Mouse (Mus musculus): ENCODE data around the gene Itgav. TPM values are rescaled to one million over a fixed set of nuclear protein-coding genes. Genes with fewer than 3 reads are reported as not detected.

The Itgav gene
- total and polyA plus RNA-seq, 3 experiments: 6.5 to 7.2 TPM; not detected in 1

GRCm38 (mm10) chr2:83853423-83853822, 129.2 kb downstream of the Itgav start:
- no peaks in the 10 kb centered on the region for H3K36me3 ChIP-seq (ENCODE audit: control insufficient read depth in 1 of 2, insufficient read depth in 2 of 2, low read length in 2 of 2)

GRCm38 (mm10) chr2:83856236-83856635, 132.0 kb downstream of the Itgav start:
- Histone ChIP-seq H3K4me3 (ENCODE audit: control insufficient read depth in 1 of 2, insufficient read depth in 1 of 2, low read depth in 2 of 2, low read length in 2 of 2) (no peak overlapping the region), H3K4me1 (ENCODE audit: control insufficient read depth in 1 of 2, insufficient read depth in 2 of 2, low read length in 2 of 2) (no peaks in the 10 kb centered on the region), H3K9me3 (replicated peaks; ENCODE audit: insufficient read depth, low read length) (no peaks in the 10 kb centered on the region), H3K9ac (ENCODE audit: control insufficient read depth, low read depth, low read length, poor library complexity, severe bottlenecking) (no peak overlapping the region), H3K36me3 (ENCODE audit: control insufficient read depth in 1 of 2, insufficient read depth in 2 of 2, low read length in 2 of 2) (no peaks in the 10 kb centered on the region), H3K27ac (ENCODE audit: control insufficient read depth, low read depth, low read length) (no peak overlapping the region), H3K27me3 (ENCODE audit: control insufficient read depth in 1 of 2, insufficient read depth in 2 of 2, low read length in 2 of 2) (no peaks in the 10 kb centered on the region), H3K79me2 (ENCODE audit: control insufficient read depth, insufficient read depth, low read length, poor library complexity) (no peaks in the 10 kb centered on the region)
- TF ChIP-seq MYB (IDR thresholded peaks at IDR 0.05; ENCODE audit: low read depth, low read length) (no peak), TAL1 (IDR thresholded peaks at IDR 0.05; ENCODE audit: low read length) (no peak), ELF1 (IDR thresholded peaks at IDR 0.05; ENCODE audit: low read depth, low read length) (no peak), SMC3 (IDR thresholded peaks at IDR 0.05; ENCODE audit: low read depth, low read length) (no peak), USF1 (IDR thresholded peaks at IDR 0.05; ENCODE audit: low read depth, low read length) (no peak)
- no peak for DNase-seq (ENCODE audit: low read depth, low spot score)

More at GRCm38 (mm10) chr2:83853423-83853822, 129.2 kb downstream of the Itgav start:
- no peak for DNase-seq (ENCODE audit: low read depth, low spot score)
- Histone ChIP-seq H3K27ac (ENCODE audit: control insufficient read depth, low read depth, low read length) (no peak overlapping the region), H3K4me1 (ENCODE audit: control insufficient read depth in 1 of 2, insufficient read depth in 2 of 2, low read length in 2 of 2) (no peaks in the 10 kb centered on the region), H3K79me2 (ENCODE audit: control insufficient read depth, insufficient read depth, low read length, poor library complexity) (no peaks in the 10 kb centered on the region), H3K9me3 (replicated peaks; ENCODE audit: insufficient read depth, low read length) (no peaks in the 10 kb centered on the region), H3K27me3 (ENCODE audit: control insufficient read depth in 1 of 2, insufficient read depth in 2 of 2, low read length in 2 of 2) (no peaks in the 10 kb centered on the region), H3K9ac (ENCODE audit: control insufficient read depth, low read depth, low read length, poor library complexity, severe bottlenecking) (no peak overlapping the region), H3K4me3 (ENCODE audit: control insufficient read depth in 1 of 2, insufficient read depth in 1 of 2, low read depth in 2 of 2, low read length in 2 of 2) (no peak overlapping the region)
- TF ChIP-seq USF2 (IDR thresholded peaks at IDR 0.05; ENCODE audit: borderline replicate concordance in 1 of 2, insufficient read depth in 1 of 2, low read depth in 1 of 2, low read length in 2 of 2): no peak
- no peak for TF ChIP-seq ELF1 (IDR thresholded peaks at IDR 0.05; ENCODE audit: low read depth, low read length)
- no peak for TF ChIP-seq RAD21 (IDR thresholded peaks at IDR 0.05; ENCODE audit: low read depth, low read length)
- TF ChIP-seq TCF12 (IDR thresholded peaks at IDR 0.05; ENCODE audit: low read depth, low read length): no peak
- TF ChIP-seq KAT2A (conservative IDR thresholded peaks at IDR 0.05; ENCODE audit: low read depth, low read length): no peak
- no peak for TF ChIP-seq ZMIZ1 (IDR thresholded peaks at IDR 0.05; ENCODE audit: low read depth, low read length)

Other genes starting within 250 kb of the Itgav start
- gene Zc3h15, start 80.0 kb upstream of the Itgav start, total RNA-seq (2012; rRNA removed): 144 and 163 TPM in 2 replicates
- gene Zc3h15, start 80.0 kb upstream of the Itgav start, polyA plus RNA-seq (2012; ENCODE audit: insufficient read depth in 1 of 2, insufficient read length in 2 of 2, low read depth in 1 of 2, low replicate concordance in 2 of 2, missing spikeins in 1 of 2): 100 to 1,000 TPM in 1 of 2 experiments, not detected in 1; 194 TPM
- gene Fam171b, start 88.2 kb downstream of the Itgav start, total RNA-seq (2012; rRNA removed): not detected in 2 replicates
- not detected for gene Fam171b, start 88.2 kb downstream of the Itgav start, polyA plus RNA-seq (2012; ENCODE audit: insufficient read depth in 1 of 2, insufficient read length in 2 of 2, low read depth in 1 of 2, low replicate concordance in 2 of 2, missing spikeins in 1 of 2)
- not detected in 2 replicates for gene Zswim2, start 216.8 kb downstream of the Itgav start, total RNA-seq (2012; rRNA removed)
- not detected for gene Zswim2, start 216.8 kb downstream of the Itgav start, polyA plus RNA-seq (2012; ENCODE audit: insufficient read depth in 1 of 2, insufficient read length in 2 of 2, low read depth in 1 of 2, low replicate concordance in 2 of 2, missing spikeins in 1 of 2)
- 0.08 TPM in 1 of 2 replicates, not detected in the other for gene Gm13698, start 231.3 kb downstream of the Itgav start, total RNA-seq (2012; rRNA removed)
- under 1 TPM in 1 of 2 experiments, not detected in 1; 0.08 TPM for gene Gm13698, start 231.3 kb downstream of the Itgav start, polyA plus RNA-seq (2012; ENCODE audit: insufficient read depth in 1 of 2, insufficient read length in 2 of 2, low read depth in 1 of 2, low replicate concordance in 2 of 2, missing spikeins in 1 of 2)
- 0.08 TPM in 1 of 2 replicates, not detected in the other for gene Gm13693, start 237.1 kb downstream of the Itgav start, total RNA-seq (2012; rRNA removed)
- under 1 TPM in 1 of 2 experiments, not detected in 1; 0.08 TPM for gene Gm13693, start 237.1 kb downstream of the Itgav start, polyA plus RNA-seq (2012; ENCODE audit: insufficient read depth in 1 of 2, insufficient read length in 2 of 2, low read depth in 1 of 2, low replicate concordance in 2 of 2, missing spikeins in 1 of 2)
- 0.08 TPM in 1 of 2 replicates, not detected in the other for gene Gm13695, start 242.9 kb downstream of the Itgav start, total RNA-seq (2012; rRNA removed)
- gene Gm13695, start 242.9 kb downstream of the Itgav start, polyA plus RNA-seq (2012; ENCODE audit: insufficient read depth in 1 of 2, insufficient read length in 2 of 2, low read depth in 1 of 2, low replicate concordance in 2 of 2, missing spikeins in 1 of 2): not detected
- gene Gm13696, start 248.7 kb downstream of the Itgav start, total RNA-seq (2012; rRNA removed): 0.08 TPM in 1 of 2 replicates, not detected in the other
- under 1 TPM in 1 of 2 experiments, not detected in 1; 0.08 TPM for gene Gm13696, start 248.7 kb downstream of the Itgav start, polyA plus RNA-seq (2012; ENCODE audit: insufficient read depth in 1 of 2, insufficient read length in 2 of 2, low read depth in 1 of 2, low replicate concordance in 2 of 2, missing spikeins in 1 of 2)